Mouse (Mus musculus) limb, embryonic 14.5 days (tissue): Measurements from ENCODE around the gene Ano8. TPM values are rescaled to one million over a fixed set of nuclear protein-coding genes. Genes with fewer than 3 reads are reported as not detected.

ENCODE experiments used
- ATAC-seq: fragments of 200-750 bp; cut with Nextera tagmentation; 2 replicates; pipeline ENCODE4 v1.8.0; 2017; ENCODE audit warnings: low read depth, moderate number of reproducible peaks, moderate TSS enrichment; ENCODE audit not compliant: low FRiP score
- DNase-seq: peaks from one replicate; pipeline ENCODE4 v3.0.0-alpha.2; 2015; ENCODE audit warnings: low spot score
- H3K27ac ChIP-seq: fragments of 300-500 bp; sonication (generic); replicated peaks from 2 replicates; pipeline ENCODE4 v1.5.1; 2014; ENCODE audit warnings: low read depth, mild to moderate bottlenecking, low read length, moderate library complexity, mixed read lengths
- H3K27me3 ChIP-seq: fragments of 300-500 bp; sonication (generic); 2 replicates; pipeline ENCODE4 v1.6.1; 2014; ENCODE audit warnings: low read length, mixed read lengths; ENCODE audit not compliant: control insufficient read depth, insufficient read depth
- H3K36me3 ChIP-seq: fragments of 300-500 bp; sonication (generic); 2 replicates; pipeline ENCODE4 v1.6.1; 2014; ENCODE audit warnings: mild to moderate bottlenecking, low read length, moderate library complexity, mixed read lengths; ENCODE audit not compliant: control insufficient read depth, insufficient read depth
- H3K4me1 ChIP-seq: fragments of 300-500 bp; sonication (generic); 2 replicates; pipeline ENCODE4 v1.6.1; 2014; ENCODE audit warnings: antibody characterized with exemption, low read length, mixed read lengths; ENCODE audit not compliant: control insufficient read depth, insufficient read depth
- H3K4me2 ChIP-seq: fragments of 300-500 bp; sonication (generic); replicated peaks from 2 replicates; pipeline ENCODE4 v1.6.1; 2014; ENCODE audit warnings: low read depth, mild to moderate bottlenecking, low read length, moderate library complexity; ENCODE audit not compliant: severe bottlenecking
- H3K4me3 ChIP-seq: fragments of 300-500 bp; sonication (generic); replicated peaks from 2 replicates; pipeline ENCODE4 v1.5.1; 2014; ENCODE audit warnings: low read length
- H3K9ac ChIP-seq: fragments of 300-500 bp; sonication (generic); 2 replicates; pipeline ENCODE4 v1.6.1; 2014; ENCODE audit warnings: mild to moderate bottlenecking, low read depth, low read length, moderate library complexity; ENCODE audit not compliant: severe bottlenecking
- H3K9me3 ChIP-seq: fragments of 300-500 bp; sonication (generic); 2 replicates; pipeline ENCODE4 v1.6.1; 2016; ENCODE audit warnings: low read length; ENCODE audit not compliant: control insufficient read depth
- POLR2A ChIP-seq: fragments of 200-500 bp; IDR thresholded peaks from 2 replicates; pipeline ENCODE4 v1.8.0; 2012; ENCODE audit warnings: inconsistent platforms, mild to moderate bottlenecking, moderate library complexity, borderline replicate concordance; ENCODE audit not compliant: insufficient read depth, insufficient read length; ENCODE audit errors: extremely low read depth
- WGBS: fragments of 180-500 bp; shearing (Covaris S2); extraction: QIAGEN DNeasy Blood & Tissue Kit; methylation state at CpG from one replicate; pipeline ENCODE4 v1.1.7; 2014; 5-methylcytosine and 5-hydroxymethylcytosine counted together
- polyA plus RNA-seq, 2 experiments: library from polyadenylated mRNA; depleted of rRNA in 1 of 2; stranded (reverse) in 1 of 2; unstranded in 1 of 2; fragments of >200 nt; fragmentation: Nextera tagmentation in 1 of 2; extraction: Ambion mirVana in 1 of 2; gene quantifications; 2 replicates each; pipeline versions ENCODE4 v1.2.1 to v1.2.3; 2012 to 2014

Ano8 gene
- polyA plus RNA-seq, 2 experiments, result 1.8 to 37.2 TPM

- ATAC-seq, result no peak
- peak overlapping the region; percentile 79 for H3K4me3 ChIP-seq
- no peak for DNase-seq
- H3K36me3 ChIP-seq, result peaks cover 43% of the 10 kb centered on the region
- H3K4me2 ChIP-seq, result peak overlapping the region; percentile 92
- no peaks in the 10 kb centered on the region for H3K9me3 ChIP-seq
- H3K4me1 ChIP-seq, result peaks cover 7% of the 10 kb centered on the region; the same call in 1 of the 2 replicates
- H3K9ac ChIP-seq, result peak overlapping the region; percentile 69
- no peaks in the 10 kb centered on the region for H3K27me3 ChIP-seq
- no peak for TF ChIP-seq POLR2A
- no peak overlapping the region for H3K27ac ChIP-seq
- 83% methylated on average over 3 of the region's 3 CpGs for WGBS
Measured at GRCm38 (mm10) chr8:71470146-71470912, 15.4 kb downstream of the Ano8 start.

GRCm38 (mm10) chr8:71469411-71469810 lies 16.4 kb downstream of the Ano8 start:
- no peak overlapping the region; the same call in 1 of the 2 replicates for H3K27ac ChIP-seq
- TF ChIP-seq POLR2A, result no peak
- H3K4me2 ChIP-seq, result peak overlapping the region; percentile 92
- H3K9ac ChIP-seq, result peak overlapping the region; percentile 69
- ATAC-seq (peak; percentile 12), DNase-seq (peak; percentile 71)
- peaks cover 34% of the 10 kb centered on the region for H3K36me3 ChIP-seq
- WGBS, result 0% methylated on average over 20 of the region's 24 CpGs
- no peaks in the 10 kb centered on the region for H3K9me3 ChIP-seq
- peaks cover 7% of the 10 kb centered on the region; the same call in 1 of the 2 replicates for H3K4me1 ChIP-seq
- H3K27me3 ChIP-seq, result no peaks in the 10 kb centered on the region
- peak overlapping the region; percentile 79 for H3K4me3 ChIP-seq

DNA sequence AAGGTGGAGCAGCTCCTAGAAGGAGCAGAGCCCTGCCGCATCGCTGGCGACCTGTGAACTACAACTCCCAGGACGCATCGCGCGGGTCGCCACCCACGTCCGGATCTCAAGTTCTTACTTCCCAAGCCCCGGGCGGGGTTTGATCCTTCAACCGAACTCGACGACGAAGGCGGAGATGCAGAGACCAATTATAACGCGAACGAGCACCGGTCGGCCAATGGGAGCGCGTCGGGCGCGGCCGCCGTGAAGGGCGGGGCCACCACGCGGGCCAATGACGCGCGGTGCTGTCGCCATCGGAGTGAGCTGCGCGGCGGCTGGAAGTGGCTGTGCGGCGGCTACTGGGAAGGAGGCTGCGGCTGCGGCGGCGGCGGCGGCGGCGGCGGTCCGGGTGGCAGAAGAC lies 16.8 kb downstream of the Ano8 start, which contains the start of gene Dda1:
TSS of gene Dda1 (plus strand) at position 284 of the 400 bp plus-strand sequence.
- ATAC-seq (peak; percentile 91), DNase-seq (peak; percentile 98)
- Histone ChIP-seq H3K9ac (peak within 1 kb of the TSS; percentile 69), H3K4me2 (peak within 1 kb of the TSS; percentile 92), H3K27ac (no peak within 1 kb of the TSS; the same call in 1 of the 2 replicates), H3K4me1 (peaks cover 12% of the 10 kb centered on the region), H3K4me3 (peak within 1 kb of the TSS; percentile 79), H3K9me3 (no peaks in the 10 kb centered on the region), H3K27me3 (no peaks in the 10 kb centered on the region), H3K36me3 (peaks cover 29% of the 10 kb centered on the region)
- TF ChIP-seq POLR2A, result no peak
- 1% methylated on average over 18 of the region's 52 CpGs for WGBS

GRCm38 (mm10) chr8:71468001-71468400 lies 17.8 kb downstream of the Ano8 start:
- Histone ChIP-seq H3K9me3 (no peaks in the 10 kb centered on the region), H3K4me3 (no peak overlapping the region), H3K4me2 (no peak overlapping the region), H3K27ac (no peak overlapping the region), H3K4me1 (peaks cover 14% of the 10 kb centered on the region), H3K36me3 (peaks cover 19% of the 10 kb centered on the region), H3K9ac (no peak overlapping the region), H3K27me3 (no peaks in the 10 kb centered on the region)
- ATAC-seq (no peak), DNase-seq (no peak)
- 75% methylated on average over 1 of the region's 1 CpGs for WGBS
- no peak for TF ChIP-seq POLR2A

DNA sequence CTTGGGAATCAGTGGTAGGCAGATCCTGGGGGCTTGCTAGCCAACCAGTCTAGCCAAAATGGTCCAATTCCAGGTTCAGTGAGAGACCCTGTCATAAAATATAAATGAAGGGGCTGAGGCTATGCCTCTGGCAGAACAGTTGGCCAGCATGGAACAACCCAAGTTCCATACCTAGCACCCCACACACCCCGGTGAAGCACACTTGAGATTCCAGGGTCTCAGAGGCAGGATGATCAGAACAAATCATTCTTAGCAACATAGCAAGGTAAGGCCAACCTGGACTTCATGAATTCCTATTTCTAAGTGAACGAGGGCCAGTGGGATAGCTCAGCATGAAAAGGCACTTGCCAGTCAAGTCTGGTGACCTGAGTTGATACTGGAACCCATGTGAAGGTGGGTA lies 18.6 kb downstream of the Ano8 start:
- Histone ChIP-seq H3K9ac (no peak overlapping the region), H3K36me3 (peaks cover 11% of the 10 kb centered on the region), H3K4me2 (no peak overlapping the region), H3K27ac (no peak overlapping the region), H3K9me3 (no peaks in the 10 kb centered on the region), H3K4me1 (peaks cover 21% of the 10 kb centered on the region), H3K27me3 (no peaks in the 10 kb centered on the region), H3K4me3 (no peak overlapping the region)
- 90% methylated on average over 2 of the region's 2 CpGs for whole genome bisulfite sequencing
- no peak for TF ChIP-seq POLR2A
- no peak for ATAC-seq
- DNase-seq, result no peak

DNA sequence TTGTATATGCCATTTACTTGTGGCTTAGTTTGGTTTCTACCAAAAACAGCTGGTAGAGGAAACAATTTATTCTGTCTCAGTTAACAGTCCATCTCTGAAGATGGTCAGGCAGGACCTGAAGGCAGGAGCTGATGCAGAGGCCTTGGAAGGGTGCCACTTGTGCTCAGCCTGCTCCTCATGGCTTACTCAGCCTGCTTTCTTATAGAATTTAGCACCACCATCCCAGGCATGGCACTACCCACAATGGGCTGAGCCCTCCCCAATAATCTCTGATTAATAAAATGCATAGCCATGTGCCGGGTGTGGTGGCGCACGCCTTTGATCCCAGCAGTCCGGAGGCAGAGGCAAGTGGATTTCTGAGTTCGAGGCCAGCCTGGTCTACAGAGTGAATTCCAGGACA lies 19.6 kb downstream of the Ano8 start:
- DNase-seq (no peak), ATAC-seq (no peak)
- H3K36me3 ChIP-seq, result peaks cover 4% of the 10 kb centered on the region
- no peak overlapping the region for H3K27ac ChIP-seq
- no peak overlapping the region for H3K9ac ChIP-seq
- no peak for TF ChIP-seq POLR2A
- no peaks in the 10 kb centered on the region for H3K27me3 ChIP-seq
- no peaks in the 10 kb centered on the region for H3K9me3 ChIP-seq
- H3K4me1 ChIP-seq, result peaks cover 23% of the 10 kb centered on the region
- 87% methylated on average over 5 of the region's 5 CpGs for WGBS
- H3K4me2 ChIP-seq, result no peak overlapping the region
- H3K4me3 ChIP-seq, result no peak overlapping the region
